Mouse (Mus musculus) hindbrain, embryonic 12.5 days (tissue): ENCODE measurements around the gene Cdk5r1. TPM values are rescaled to one million over a fixed set of nuclear protein-coding genes. Genes with fewer than 3 reads are reported as not detected.

Experiments used
- ATAC-seq: fragments of 200-750 bp; cut with Nextera tagmentation; 2 replicates; pipeline ENCODE4 v1.8.0; 2017; ENCODE audit warnings: moderate TSS enrichment; ENCODE audit not compliant: low FRiP score
- H3K27ac ChIP-seq: fragments of 300-500 bp; sonication (generic); 2 replicates; pipeline ENCODE4 v1.5.1; 2016; ENCODE audit warnings: mild to moderate bottlenecking
- H3K27me3 ChIP-seq: fragments of 300-500 bp; sonication (generic); 2 replicates; pipeline ENCODE4 v1.6.1; 2016; ENCODE audit warnings: mild to moderate bottlenecking
- H3K36me3 ChIP-seq: fragments of 300-500 bp; sonication (generic); 2 replicates; pipeline ENCODE4 v1.6.1; 2016; ENCODE audit warnings: mild to moderate bottlenecking
- H3K4me1 ChIP-seq: fragments of 300-500 bp; sonication (generic); 2 replicates; pipeline ENCODE4 v1.6.1; 2016
- H3K4me2 ChIP-seq: fragments of 300-500 bp; sonication (generic); replicated peaks from 2 replicates; pipeline ENCODE4 v1.6.1; 2016; ENCODE audit warnings: mild to moderate bottlenecking
- H3K4me3 ChIP-seq: fragments of 300-500 bp; sonication (generic); 2 replicates; pipeline ENCODE4 v1.5.1; 2016; ENCODE audit warnings: mild to moderate bottlenecking
- H3K9ac ChIP-seq: fragments of 300-500 bp; sonication (generic); 2 replicates; pipeline ENCODE4 v1.6.1; 2016; ENCODE audit warnings: mild to moderate bottlenecking, moderate library complexity
- H3K9me3 ChIP-seq: fragments of 300-500 bp; sonication (generic); replicated peaks from 2 replicates; pipeline ENCODE4 v1.6.1; 2016; ENCODE audit warnings: mild to moderate bottlenecking
- WGBS: fragments of 180-500 bp; shearing (Covaris S2); methylation state at CpG from one replicate; pipeline ENCODE4 v1.1.7; 2016; 5-methylcytosine and 5-hydroxymethylcytosine counted together
- polyA plus RNA-seq: library from polyadenylated mRNA; unstranded; fragments of >200 nt; fragmentation: Nextera tagmentation; extraction: Ambion mirVana; gene quantifications from 2 replicates; pipeline ENCODE4 v1.2.1, GENCODE M21; 2016

Cdk5r1 gene
- polyA plus RNA-seq, 1 experiment from 2014 or later, result 76.3 TPM

DNA sequence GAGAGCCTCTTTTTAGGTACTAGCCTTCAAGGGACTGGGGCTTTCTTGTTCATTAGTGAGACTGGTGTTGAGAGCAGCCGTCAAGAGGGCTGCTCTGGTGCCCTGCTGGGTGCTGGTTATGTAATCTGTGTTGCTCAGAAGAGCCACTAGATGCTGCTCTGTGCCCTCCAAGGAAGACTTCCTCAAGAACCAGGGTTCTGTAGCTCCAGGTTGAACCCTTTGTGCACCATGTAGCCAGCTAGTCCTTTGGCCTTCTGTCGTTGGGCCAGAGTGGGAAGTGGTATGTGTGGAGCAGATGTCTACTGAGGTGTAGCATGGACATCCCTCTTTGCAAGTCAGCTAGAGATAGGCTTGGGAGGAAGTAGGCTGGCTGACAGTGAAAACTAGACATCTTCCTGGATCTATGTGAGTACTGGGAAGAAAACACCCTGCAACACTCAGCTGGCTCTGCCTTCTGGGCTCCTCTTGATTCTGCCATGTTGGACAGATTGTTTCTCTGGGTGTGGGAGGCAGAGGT lies 2.6 kb upstream of the Cdk5r1 start:
- no peak overlapping the region for H3K27ac ChIP-seq
- H3K4me1 ChIP-seq, result peaks cover 20% of the 10 kb centered on the region
- 48% methylated on average over 2 of the region's 2 CpGs for WGBS
- no peak overlapping the region for H3K4me3 ChIP-seq
- H3K27me3 ChIP-seq, result peaks cover 24% of the 10 kb centered on the region
- no peak for ATAC-seq
- H3K9ac ChIP-seq, result no peak overlapping the region
- peaks cover 38% of the 10 kb centered on the region for H3K36me3 ChIP-seq
- H3K9me3 ChIP-seq, result no peaks in the 10 kb centered on the region
- no peak overlapping the region for H3K4me2 ChIP-seq

DNA sequence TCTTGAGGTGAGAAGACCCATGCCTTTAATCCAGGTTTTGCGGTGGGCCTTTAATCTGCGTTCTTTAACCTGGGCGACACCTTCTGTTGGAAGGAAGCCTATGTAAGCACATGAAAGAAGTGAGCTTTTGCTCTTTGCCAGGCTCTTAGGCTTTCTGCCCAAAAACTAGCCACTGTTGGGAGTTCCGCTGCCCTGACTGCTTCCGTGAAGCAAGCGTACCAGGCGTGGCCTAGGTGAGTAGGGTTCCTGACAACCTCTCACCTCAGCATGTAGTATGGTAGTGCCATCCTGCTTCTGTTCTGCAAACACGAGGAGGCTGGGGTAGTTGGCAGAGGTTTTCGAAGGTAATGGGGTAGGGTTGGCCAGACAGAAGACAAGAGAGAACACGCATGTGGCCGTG lies 2.0 kb upstream of the Cdk5r1 start:
- H3K4me3 ChIP-seq, result no peak overlapping the region
- WGBS, result 94% methylated on average over 11 of the region's 11 CpGs

DNA sequence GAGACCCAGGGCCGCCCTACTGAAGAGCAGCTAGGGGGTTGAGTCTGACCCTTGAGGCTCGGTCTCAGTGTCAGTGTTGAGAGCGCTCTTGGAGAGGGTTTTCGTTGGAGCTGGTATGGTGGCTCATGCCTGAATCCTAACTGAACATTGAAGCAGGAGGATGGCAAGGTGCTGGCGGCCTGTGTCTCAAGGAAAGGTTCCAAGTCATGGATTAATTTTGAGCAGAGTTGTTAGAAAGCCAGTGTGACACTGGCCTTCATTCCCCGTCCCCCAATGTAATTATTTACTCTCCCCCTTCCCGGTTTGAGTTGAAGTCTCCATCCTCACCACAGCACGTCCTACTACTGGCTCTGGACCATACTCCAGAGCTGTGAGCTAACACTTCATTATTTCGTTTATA lies 1.3 kb upstream of the Cdk5r1 start:
- Histone ChIP-seq H3K27ac (peak overlapping the region; percentile 98), H3K36me3 (peaks cover 30% of the 10 kb centered on the region), H3K4me2 (no peak overlapping the region), H3K27me3 (peaks cover 24% of the 10 kb centered on the region), H3K4me3 (no peak overlapping the region), H3K4me1 (peaks cover 29% of the 10 kb centered on the region), H3K9me3 (no peaks in the 10 kb centered on the region), H3K9ac (no peak overlapping the region)
- ATAC-seq, result no peak
- WGBS, result 82% methylated on average over 9 of the region's 9 CpGs

More for the DNA sequence above, 2.0 kb upstream of the Cdk5r1 start:
- Histone ChIP-seq H3K27ac (no peak overlapping the region), H3K4me2 (no peak overlapping the region), H3K4me1 (peaks cover 26% of the 10 kb centered on the region), H3K27me3 (peaks cover 24% of the 10 kb centered on the region), H3K9ac (no peak overlapping the region), H3K9me3 (no peaks in the 10 kb centered on the region), H3K36me3 (peaks cover 34% of the 10 kb centered on the region)
- no peak for ATAC-seq

DNA sequence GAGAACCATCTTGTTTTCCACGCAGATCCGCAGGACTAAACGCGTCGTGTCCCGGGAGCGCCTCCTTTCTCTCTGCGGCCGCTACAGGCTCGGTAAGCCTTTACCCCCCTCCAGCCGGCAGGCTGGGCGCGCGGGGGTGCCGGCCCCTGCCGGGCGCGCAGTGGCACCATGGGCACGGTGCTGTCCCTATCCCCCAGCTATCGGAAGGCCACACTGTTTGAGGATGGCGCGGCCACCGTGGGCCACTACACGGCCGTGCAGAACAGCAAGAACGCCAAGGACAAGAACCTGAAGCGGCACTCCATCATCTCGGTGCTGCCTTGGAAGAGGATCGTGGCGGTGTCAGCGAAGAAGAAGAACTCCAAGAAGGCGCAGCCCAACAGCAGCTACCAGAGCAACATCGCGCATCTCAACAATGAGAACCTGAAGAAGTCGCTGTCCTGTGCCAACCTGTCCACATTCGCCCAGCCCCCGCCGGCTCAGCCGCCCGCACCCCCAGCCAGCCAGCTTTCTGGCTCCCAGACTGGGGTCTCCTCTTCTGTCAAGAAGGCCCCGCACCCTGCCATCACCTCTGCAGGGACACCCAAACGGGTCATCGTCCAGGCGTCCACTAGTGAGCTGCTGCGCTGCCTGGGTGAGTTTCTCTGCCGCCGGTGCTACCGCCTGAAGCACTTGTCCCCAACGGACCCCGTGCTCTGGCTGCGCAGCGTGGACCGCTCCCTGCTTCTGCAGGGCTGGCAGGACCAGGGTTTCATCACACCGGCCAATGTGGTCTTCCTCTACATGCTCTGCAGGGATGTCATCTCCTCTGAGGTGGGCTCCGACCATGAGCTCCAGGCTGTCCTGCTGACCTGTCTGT lies 747 bp downstream of the Cdk5r1 start:
- 15% methylated on average over 54 of the region's 55 CpGs for WGBS

DNA sequence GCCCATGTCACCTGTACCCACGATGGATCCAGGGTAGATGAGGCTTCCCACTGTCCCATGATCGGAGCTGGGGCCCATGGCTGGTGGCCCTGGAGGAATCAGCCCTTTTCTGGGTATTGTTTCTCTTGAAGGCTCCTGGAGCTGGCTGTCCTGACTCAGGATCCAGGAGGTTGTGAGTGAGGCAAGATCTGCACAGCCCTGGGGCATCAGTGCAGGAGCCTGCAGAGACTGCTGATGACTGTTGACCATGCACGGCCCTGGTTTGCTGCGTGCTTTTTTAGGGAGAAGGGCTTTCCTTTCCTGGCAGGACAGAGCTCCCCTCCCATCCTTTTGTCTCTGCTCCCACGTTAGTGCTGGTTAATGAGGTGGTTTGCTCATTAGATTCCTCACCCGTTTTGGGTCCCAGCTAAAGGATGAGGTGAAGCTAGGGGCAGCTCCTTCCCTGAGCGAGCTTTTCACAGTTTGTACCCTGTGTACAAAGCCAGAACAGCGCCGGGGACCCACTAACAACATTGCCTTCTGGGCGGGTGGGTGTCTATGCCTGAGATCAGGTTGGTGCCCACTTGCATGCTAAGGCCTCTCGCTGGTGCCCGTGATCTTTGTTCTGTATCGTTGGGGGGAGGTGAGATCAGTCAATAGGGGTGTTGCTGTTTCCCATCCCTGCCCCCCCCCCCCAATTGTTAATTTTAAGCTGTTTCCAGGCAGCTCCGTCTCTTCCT lies 2.0 kb downstream of the Cdk5r1 start:
- Histone ChIP-seq H3K27me3 (peaks cover 20% of the 10 kb centered on the region), H3K4me3 (peak overlapping the region; percentile 72), H3K36me3 (peaks cover 8% of the 10 kb centered on the region; the same call in 1 of the 2 replicates), H3K4me1 (peaks cover 56% of the 10 kb centered on the region), H3K27ac (peak overlapping the region; percentile 98), H3K9ac (peak overlapping the region; percentile 95), H3K9me3 (no peaks in the 10 kb centered on the region), H3K4me2 (peak overlapping the region; percentile 88)
- 46% methylated on average over 14 of the region's 14 CpGs for WGBS
- no peak for ATAC-seq

More for the DNA sequence above, 747 bp downstream of the Cdk5r1 start:
- Histone ChIP-seq H3K36me3 (peaks cover 16% of the 10 kb centered on the region), H3K27ac (peak overlapping the region; percentile 98), H3K27me3 (peaks cover 25% of the 10 kb centered on the region), H3K9ac (peak overlapping the region; percentile 95), H3K4me1 (peaks cover 44% of the 10 kb centered on the region), H3K9me3 (no peaks in the 10 kb centered on the region), H3K4me2 (peak overlapping the region; percentile 88), H3K4me3 (peak overlapping the region; percentile 72)
- ATAC-seq, result peak; percentile 44

DNA sequence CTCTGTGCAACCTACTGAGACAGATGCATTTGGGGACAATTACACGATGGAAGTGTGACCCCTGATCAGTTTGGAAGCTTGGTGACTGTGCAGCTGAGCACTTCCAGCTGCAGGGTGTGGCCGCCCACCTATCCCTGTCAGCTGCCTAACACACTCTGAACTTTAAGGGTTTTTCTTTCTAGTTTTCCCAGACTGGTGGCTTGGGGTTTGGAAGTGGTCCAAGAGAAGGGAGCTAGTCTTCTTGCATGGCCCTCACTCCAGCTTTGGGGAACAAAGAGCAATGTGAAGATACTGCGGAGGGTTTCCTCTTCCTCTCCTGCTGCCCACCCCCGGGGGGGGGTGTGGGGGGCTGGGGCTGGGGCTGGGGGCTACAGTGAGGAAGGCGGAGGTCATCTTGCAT lies 2.6 kb downstream of the Cdk5r1 start:
- no peak for ATAC-seq
- Histone ChIP-seq H3K4me2 (peak overlapping the region; percentile 88), H3K9ac (peak overlapping the region; percentile 95), H3K36me3 (peaks cover 5% of the 10 kb centered on the region; the same call in 1 of the 2 replicates), H3K4me1 (peaks cover 62% of the 10 kb centered on the region), H3K27ac (peak overlapping the region; percentile 98), H3K4me3 (peak overlapping the region; percentile 72), H3K9me3 (no peaks in the 10 kb centered on the region), H3K27me3 (peaks cover 17% of the 10 kb centered on the region)
- WGBS, result 51% methylated on average over 5 of the region's 5 CpGs

DNA sequence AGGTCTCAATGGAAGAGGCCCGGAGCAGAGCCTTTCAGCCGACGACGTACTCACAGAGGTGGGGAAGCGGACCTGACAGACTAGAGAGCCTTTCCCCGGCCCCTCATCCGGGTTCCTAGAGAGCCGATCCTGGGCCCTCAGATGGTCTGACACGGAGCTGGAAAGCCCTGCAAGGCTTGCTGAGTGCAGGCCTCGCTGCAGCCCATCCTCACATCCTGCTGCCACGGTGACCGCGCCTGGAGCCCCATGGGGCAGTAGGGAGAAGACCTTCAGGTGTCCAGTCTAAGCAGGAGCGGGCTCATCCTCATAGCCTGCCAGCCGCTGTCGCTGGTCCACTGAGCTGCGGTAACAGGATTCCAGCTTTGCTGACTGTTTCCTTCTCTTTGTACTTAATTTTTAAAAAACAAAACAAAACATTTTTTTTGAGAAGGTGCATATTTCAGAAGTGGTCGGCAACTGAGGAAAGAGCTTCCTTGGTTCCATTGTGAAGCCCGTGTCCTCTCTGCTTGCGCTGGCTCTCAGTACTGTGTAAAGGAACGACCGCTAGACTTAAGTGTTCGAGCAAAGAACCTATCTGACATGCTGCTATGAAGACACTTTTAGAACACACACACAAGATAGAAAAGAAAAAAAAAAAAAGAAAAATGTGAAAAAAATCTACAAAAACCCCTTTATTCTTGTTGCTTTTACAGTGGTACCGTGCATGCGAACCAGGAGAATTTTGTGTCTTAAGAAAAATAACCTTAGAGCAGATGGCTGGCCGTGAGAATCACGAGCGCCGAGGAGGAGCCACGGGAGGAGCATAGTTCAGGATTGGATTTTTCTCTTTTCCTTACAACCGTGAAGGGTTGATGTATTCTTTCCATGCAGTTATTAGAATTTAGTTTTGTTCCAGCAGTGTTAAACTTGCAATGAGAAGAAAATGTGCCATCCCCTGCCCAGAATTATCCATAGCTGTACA lies 3.4 kb downstream of the Cdk5r1 start:
- Histone ChIP-seq H3K4me2 (peak overlapping the region; percentile 88), H3K4me3 (peak overlapping the region; percentile 72), H3K4me1 (peaks cover 69% of the 10 kb centered on the region), H3K27me3 (peaks cover 11% of the 10 kb centered on the region), H3K27ac (peak overlapping the region; percentile 98), H3K9ac (peak overlapping the region; percentile 95), H3K9me3 (no peaks in the 10 kb centered on the region), H3K36me3 (peaks cover 5% of the 10 kb centered on the region; the same call in 1 of the 2 replicates)
- WGBS, result 73% methylated on average over 31 of the region's 31 CpGs
- ATAC-seq, result no peak

DNA sequence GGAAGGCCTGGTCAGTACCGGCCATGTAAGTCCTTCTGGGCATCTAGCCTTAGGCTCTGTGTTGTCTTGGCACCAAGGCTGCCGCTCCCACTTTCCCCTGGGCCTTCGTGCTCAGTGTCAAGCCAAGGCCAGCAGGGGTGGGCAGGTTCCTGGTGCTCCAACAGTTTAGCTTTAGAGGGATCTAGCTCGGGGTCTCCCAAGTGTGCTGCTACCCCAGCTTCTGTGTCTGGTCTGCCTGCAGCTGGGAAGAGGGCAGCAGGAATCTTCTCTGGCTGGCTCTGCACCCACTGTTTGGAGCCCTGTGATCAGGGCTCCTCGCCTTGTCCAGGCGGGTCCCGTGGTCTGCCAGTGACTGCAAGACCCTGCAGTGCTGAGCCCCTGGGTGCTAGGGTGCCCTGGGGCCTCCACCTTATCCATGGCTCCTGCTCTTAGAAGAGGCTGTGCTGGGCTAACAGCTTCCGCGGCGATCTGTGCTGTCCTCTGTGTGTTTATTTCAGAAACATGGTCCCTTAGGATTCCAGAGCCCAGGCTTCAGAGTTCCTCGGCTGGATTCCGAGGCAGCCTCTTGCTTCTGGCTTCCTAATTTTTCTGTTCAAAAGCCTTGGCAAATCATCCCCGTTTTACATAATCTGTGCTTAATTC lies 4.7 kb downstream of the Cdk5r1 start:
- Histone ChIP-seq H3K36me3 (peaks cover 5% of the 10 kb centered on the region; the same call in 1 of the 2 replicates), H3K27ac (0 out of 2 replicates have a peak overlapping the region, but pooled peaks have one; percentile 6), H3K4me2 (peak overlapping the region; percentile 88), H3K27me3 (peaks cover 9% of the 10 kb centered on the region), H3K9ac (peak overlapping the region; percentile 52), H3K9me3 (no peaks in the 10 kb centered on the region), H3K4me1 (peaks cover 66% of the 10 kb centered on the region), H3K4me3 (peak overlapping the region; percentile 30)
- ATAC-seq, result no peak
- 75% methylated on average over 13 of the region's 13 CpGs for WGBS

DNA sequence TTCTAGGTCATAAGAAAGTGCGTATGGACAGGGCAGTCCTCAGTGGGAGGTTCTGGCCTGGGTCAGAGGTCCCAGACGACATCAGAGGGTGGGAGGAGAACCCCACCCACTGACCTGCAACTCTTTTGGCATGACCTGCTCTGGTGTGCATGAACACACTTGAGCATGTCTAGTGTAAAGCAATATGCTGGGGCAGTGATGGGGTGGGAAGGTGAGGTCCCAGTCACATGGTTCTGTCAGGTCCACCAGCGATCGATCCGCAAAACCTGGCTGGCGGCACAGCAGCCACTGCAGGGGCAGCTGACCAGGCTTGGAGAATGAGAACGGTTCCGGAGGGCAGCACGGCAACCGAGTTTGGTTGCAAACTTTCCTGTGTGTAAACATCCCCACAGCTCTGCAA lies 5.5 kb downstream of the Cdk5r1 start:
- H3K9me3 ChIP-seq, result no peaks in the 10 kb centered on the region
- H3K27ac ChIP-seq, result no peak overlapping the region
- peaks cover 5% of the 10 kb centered on the region; the same call in 1 of the 2 replicates for H3K36me3 ChIP-seq
- 70% methylated on average over 10 of the region's 10 CpGs for WGBS
- H3K4me1 ChIP-seq, result peaks cover 66% of the 10 kb centered on the region
- no peak overlapping the region for H3K4me3 ChIP-seq
- no peak for ATAC-seq
- peaks cover 9% of the 10 kb centered on the region for H3K27me3 ChIP-seq
- peak overlapping the region; percentile 38; the same call in 1 of the 2 replicates for H3K9ac ChIP-seq
- H3K4me2 ChIP-seq, result peak overlapping the region; percentile 88; the same call in 1 of the 2 replicates

DNA sequence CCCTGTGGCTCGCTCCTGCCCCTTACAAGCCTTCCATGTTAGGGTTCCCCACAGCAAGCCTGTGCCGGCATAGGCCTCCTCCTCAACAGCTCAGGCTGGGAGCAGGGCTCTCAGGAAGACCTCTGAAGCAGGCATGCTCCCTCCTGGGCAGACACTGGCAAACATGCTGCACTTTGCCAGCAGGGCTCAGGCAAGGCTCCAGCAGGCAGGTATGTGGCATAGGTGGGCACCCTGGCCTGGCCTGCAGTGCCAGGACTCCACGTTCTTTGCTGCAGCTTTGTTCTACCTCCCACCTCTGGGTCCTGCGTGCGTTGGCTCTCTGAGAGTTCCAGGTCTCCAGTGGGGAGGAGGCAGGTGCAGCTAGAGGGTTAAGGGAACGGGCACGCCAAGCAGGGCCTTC lies 6.1 kb downstream of the Cdk5r1 start:
- Histone ChIP-seq H3K27me3 (peaks cover 9% of the 10 kb centered on the region), H3K36me3 (peaks cover 5% of the 10 kb centered on the region; the same call in 1 of the 2 replicates), H3K4me3 (no peak overlapping the region; the same call in 1 of the 2 replicates), H3K4me2 (peak overlapping the region; percentile 88; the same call in 1 of the 2 replicates), H3K9me3 (no peaks in the 10 kb centered on the region), H3K27ac (no peak overlapping the region), H3K4me1 (peaks cover 67% of the 10 kb centered on the region), H3K9ac (0 out of 2 replicates have a peak overlapping the region, but pooled peaks have one; percentile 29)
- 84% methylated on average over 7 of the region's 7 CpGs for WGBS
- ATAC-seq, result no peak
